Mouse (Mus musculus) midbrain, embryonic 12.5 days (tissue): Measurements from ENCODE around the gene Crisp1. TPM values are rescaled to one million over a fixed set of nuclear protein-coding genes. Genes with fewer than 3 reads are reported as not detected.
A peak's percentile ranks its signal among the peaks of the same experiment; 100 is the strongest.

Experiments
- ATAC-seq: fragments of 200-750 bp; cut with Nextera tagmentation; 2 replicates; pipeline ENCODE4 v1.8.0; 2017; ENCODE audit warnings: low read depth, moderate TSS enrichment, moderate library complexity; ENCODE audit not compliant: low FRiP score
- H3K27ac ChIP-seq: fragments of 300-500 bp; sonication (generic); replicated peaks from 2 replicates; pipeline ENCODE4 v1.5.1; 2016; ENCODE audit warnings: mild to moderate bottlenecking
- H3K27me3 ChIP-seq: fragments of 300-500 bp; sonication (generic); 2 replicates; pipeline ENCODE4 v1.6.1; 2016; ENCODE audit warnings: mild to moderate bottlenecking
- H3K36me3 ChIP-seq: fragments of 300-500 bp; sonication (generic); 2 replicates; pipeline ENCODE4 v1.6.1; 2016
- H3K4me1 ChIP-seq: fragments of 300-500 bp; sonication (generic); 2 replicates; pipeline ENCODE4 v1.6.1; 2016
- H3K4me2 ChIP-seq: fragments of 300-500 bp; sonication (generic); replicated peaks from 2 replicates; pipeline ENCODE4 v1.6.1; 2016; ENCODE audit warnings: mild to moderate bottlenecking, moderate library complexity
- H3K4me3 ChIP-seq: fragments of 300-500 bp; sonication (generic); 2 replicates; pipeline ENCODE4 v1.5.1; 2016; ENCODE audit warnings: mild to moderate bottlenecking
- H3K9ac ChIP-seq: fragments of 300-500 bp; sonication (generic); replicated peaks from 2 replicates; pipeline ENCODE4 v1.6.1; 2016; ENCODE audit warnings: mild to moderate bottlenecking, moderate library complexity
- H3K9me3 ChIP-seq: fragments of 300-500 bp; sonication (generic); 2 replicates; pipeline ENCODE4 v1.6.1; 2016; ENCODE audit warnings: mild to moderate bottlenecking
- WGBS: fragments of 180-500 bp; shearing (Covaris S2); methylation state at CpG from one replicate; pipeline ENCODE4 v1.1.7; 2016; 5-methylcytosine and 5-hydroxymethylcytosine counted together
- polyA plus RNA-seq: library from polyadenylated mRNA; unstranded; fragments of >200 nt; fragmentation: Nextera tagmentation; extraction: Ambion mirVana; gene quantifications from 2 replicates; pipeline ENCODE4 v1.2.1, GENCODE M21; 2016

Gene Crisp1
- not detected in 2 replicates for polyA plus RNA-seq

DNA sequence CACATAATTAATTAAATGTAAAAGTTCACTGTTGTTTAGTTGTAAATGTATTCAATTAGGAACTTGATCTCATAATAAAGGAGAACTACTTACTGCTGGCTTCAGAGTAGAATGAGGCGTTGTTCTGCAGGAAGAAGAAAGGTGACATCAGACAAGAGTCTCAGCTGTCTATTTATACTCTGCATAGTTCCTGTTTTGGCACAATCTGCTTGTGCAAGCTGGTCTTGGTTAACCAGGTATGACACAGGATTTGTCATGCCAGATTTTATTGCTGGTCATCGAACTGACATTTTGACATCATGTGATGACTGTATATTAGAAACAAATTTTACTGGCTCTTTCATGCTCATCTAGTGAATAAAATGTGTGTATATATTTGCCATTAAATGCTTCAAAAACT is at the start of gene Crisp1:
TSS of gene Crisp1 (minus strand) at position 146 of the 400 bp plus-strand sequence.
- H3K27me3 ChIP-seq = no peaks in the 10 kb centered on the region
- H3K9ac ChIP-seq = no peak within 1 kb of the TSS
- no peaks in the 10 kb centered on the region for H3K36me3 ChIP-seq
- H3K9me3 ChIP-seq = no peaks in the 10 kb centered on the region
- H3K4me2 ChIP-seq = no peak within 1 kb of the TSS
- H3K4me3 ChIP-seq = no peak within 1 kb of the TSS
- no peak for ATAC-seq
- H3K4me1 ChIP-seq = no peaks in the 10 kb centered on the region
- H3K27ac ChIP-seq = no peak within 1 kb of the TSS
- 79% methylated on average over 2 of the region's 2 CpGs for WGBS

DNA sequence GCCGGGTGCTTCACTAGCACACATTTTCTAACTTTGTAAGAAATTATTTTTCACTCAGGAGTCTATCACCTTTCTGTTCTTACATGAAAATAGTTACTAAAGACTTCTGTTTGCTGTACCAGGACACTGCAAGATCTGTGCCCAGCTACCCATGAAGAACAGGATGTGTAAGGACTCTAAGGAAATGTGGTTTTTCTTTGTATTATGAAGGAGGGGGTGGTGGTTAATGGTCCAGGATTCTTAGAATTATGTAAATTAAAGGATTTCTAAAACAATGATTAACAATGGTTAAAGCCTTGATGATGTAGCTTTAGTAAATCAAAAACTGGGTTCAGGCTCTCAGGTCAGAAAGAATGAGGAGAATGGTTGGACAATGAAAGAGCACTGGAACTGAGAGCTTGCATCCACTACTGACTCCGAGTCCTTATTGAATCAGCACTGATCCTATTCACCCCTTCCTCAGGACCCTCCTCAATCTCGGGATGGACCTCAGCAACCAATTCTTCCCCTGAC is 23.5 kb upstream of the Crisp1 start:
- Histone ChIP-seq H3K9me3 (no peaks in the 10 kb centered on the region), H3K27ac (no peak overlapping the region), H3K4me1 (no peaks in the 10 kb centered on the region), H3K36me3 (no peaks in the 10 kb centered on the region), H3K9ac (no peak overlapping the region), H3K27me3 (no peaks in the 10 kb centered on the region), H3K4me2 (no peak overlapping the region), H3K4me3 (no peak overlapping the region)
- ATAC-seq = no peak
- WGBS = 55% methylated on average over 3 of the region's 3 CpGs

DNA sequence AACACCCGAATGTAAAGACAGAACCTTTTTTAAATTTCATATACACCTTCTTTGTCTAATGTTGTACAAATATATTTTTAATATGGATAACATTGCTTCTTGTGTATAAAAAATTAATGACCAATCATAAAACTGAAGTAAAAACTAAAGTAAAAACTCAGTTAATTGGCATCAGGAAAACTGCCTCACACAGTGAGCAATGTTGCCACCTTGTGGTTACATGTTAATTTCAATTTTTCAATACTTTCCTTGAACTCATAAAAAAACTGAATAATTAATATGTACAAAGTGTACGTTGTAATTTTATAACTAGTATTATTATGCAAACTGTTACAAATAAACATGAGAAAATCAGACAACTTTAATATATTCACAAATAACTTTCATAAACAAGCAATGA is 33.6 kb downstream of the Crisp1 start:
- Histone ChIP-seq H3K4me3 (no peak overlapping the region), H3K27me3 (no peaks in the 10 kb centered on the region), H3K4me1 (no peaks in the 10 kb centered on the region), H3K27ac (no peak overlapping the region), H3K36me3 (no peaks in the 10 kb centered on the region), H3K4me2 (no peak overlapping the region), H3K9ac (no peak overlapping the region), H3K9me3 (no peaks in the 10 kb centered on the region)
- 76% methylated on average over 2 of the region's 2 CpGs for WGBS
- ATAC-seq = no peak

DNA sequence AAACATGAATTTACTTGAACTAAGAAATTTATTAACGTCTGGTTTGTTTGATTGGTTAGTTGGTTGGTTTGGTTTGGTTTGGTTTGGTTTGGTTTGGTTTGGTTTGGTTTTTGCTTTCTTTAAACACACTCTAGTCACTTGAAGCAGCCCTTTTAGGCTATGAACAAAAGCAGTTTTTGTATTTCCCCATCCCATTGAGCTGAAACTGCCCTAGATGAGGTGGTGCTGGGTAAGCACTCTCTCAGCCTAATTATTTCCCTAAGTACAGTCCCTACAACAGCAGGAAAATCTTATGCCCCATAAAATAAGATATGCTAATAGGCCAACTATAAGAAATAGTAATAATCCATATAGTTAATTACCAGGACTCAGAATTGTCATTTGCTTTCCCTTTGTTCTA is 43.5 kb downstream of the Crisp1 start:
- Histone ChIP-seq H3K27me3 (no peaks in the 10 kb centered on the region), H3K4me1 (no peaks in the 10 kb centered on the region), H3K36me3 (no peaks in the 10 kb centered on the region), H3K4me2 (no peak overlapping the region), H3K9me3 (no peaks in the 10 kb centered on the region), H3K9ac (no peak overlapping the region), H3K4me3 (no peak overlapping the region), H3K27ac (no peak overlapping the region)
- no peak; the same call in 1 of the 2 replicates for ATAC-seq
- 79% methylated on average over 1 of the region's 1 CpGs for WGBS

DNA sequence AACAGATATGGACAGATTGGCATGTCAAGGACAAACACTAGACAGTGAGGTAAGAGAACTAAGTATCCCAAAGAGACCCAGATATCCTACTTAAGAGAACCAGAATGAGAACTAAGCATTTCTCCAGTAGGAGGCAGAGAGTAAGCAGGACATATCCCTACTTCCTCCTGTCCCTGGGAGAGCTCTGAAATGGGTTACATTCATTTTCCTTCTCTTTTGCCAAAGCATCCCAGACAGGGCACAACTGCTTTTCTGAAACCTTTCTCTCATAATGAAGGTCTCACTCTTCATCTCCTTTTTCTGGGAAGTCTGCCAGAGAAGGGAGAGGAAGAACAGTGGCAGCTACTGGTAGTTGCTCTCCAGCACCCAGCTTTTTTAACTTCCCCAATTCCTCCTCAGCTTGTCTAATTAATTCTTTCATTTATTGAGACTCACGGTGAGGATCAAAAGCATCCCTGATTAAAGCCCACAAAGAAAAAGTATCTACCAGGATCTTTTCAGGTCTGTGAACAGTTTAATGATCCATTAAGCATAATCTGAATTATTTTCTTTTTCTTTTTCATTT is 44.0 kb downstream of the Crisp1 start:
- no peak overlapping the region for H3K9ac ChIP-seq
- WGBS = 33% methylated on average over 1 of the region's 1 CpGs
- no peaks in the 10 kb centered on the region for H3K9me3 ChIP-seq
- H3K4me3 ChIP-seq = no peak overlapping the region
- H3K4me1 ChIP-seq = no peaks in the 10 kb centered on the region
- no peak overlapping the region for H3K27ac ChIP-seq
- no peaks in the 10 kb centered on the region for H3K27me3 ChIP-seq
- ATAC-seq = peak; percentile 38; the same call in 1 of the 2 replicates
- no peaks in the 10 kb centered on the region for H3K36me3 ChIP-seq
- H3K4me2 ChIP-seq = no peak overlapping the region

DNA sequence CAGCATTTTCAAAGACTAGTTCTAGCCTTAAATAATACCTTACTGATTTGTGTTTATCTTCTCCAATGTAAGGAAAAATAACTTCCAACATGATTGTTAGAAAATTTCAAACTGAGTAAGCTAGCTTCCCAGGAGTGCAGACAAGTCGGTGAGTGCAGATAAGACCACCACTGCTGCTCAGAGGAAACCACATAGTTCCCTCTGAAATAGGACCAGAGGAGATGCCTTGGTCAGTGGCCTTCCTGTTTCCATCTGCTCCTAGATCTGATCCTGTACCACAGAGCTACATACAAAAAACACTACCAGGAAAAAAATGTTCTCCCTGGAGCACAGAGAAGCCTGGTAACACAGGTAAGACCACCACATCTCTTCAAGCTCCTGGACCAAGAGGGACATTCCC is 66.5 kb downstream of the Crisp1 start:
- 77% methylated on average over 1 of the region's 1 CpGs for WGBS
- no peak overlapping the region for H3K4me3 ChIP-seq
- no peak overlapping the region for H3K27ac ChIP-seq
- no peak for ATAC-seq
- no peaks in the 10 kb centered on the region for H3K9me3 ChIP-seq
- no peaks in the 10 kb centered on the region for H3K36me3 ChIP-seq
- H3K9ac ChIP-seq = no peak overlapping the region
- no peaks in the 10 kb centered on the region for H3K27me3 ChIP-seq
- no peak overlapping the region for H3K4me2 ChIP-seq
- H3K4me1 ChIP-seq = no peaks in the 10 kb centered on the region

Other genes with a start within 250 kb of the Crisp1 start
- gene AC192777.2, start 223.8 kb downstream of the Crisp1 start, polyA plus RNA-seq = not detected in 2 replicates
- gene Pgk2, start 110.6 kb downstream of the Crisp1 start, polyA plus RNA-seq = not detected in 2 replicates
- gene Crisp3, start 76.9 kb downstream of the Crisp1 start, polyA plus RNA-seq = not detected in 2 replicates
- gene Esp8, start 200.8 kb upstream of the Crisp1 start, polyA plus RNA-seq = not detected in 2 replicates
- gene Esp6, start 242.3 kb upstream of the Crisp1 start, polyA plus RNA-seq = not detected in 2 replicates